Comparison of ENCODE assay signal across 30 mouse cellular contexts in genomic region chr10:91116958-91117357, GRCm38 (mm10). TPM values are rescaled to one million over a fixed set of nuclear protein-coding genes. Genes with fewer than 3 reads are reported as not detected.
DNase-seq lines count a peak whose midpoint lies in the region; ATAC-seq and TF ChIP-seq lines count a peak whose summit lies in the region.
"Had no signal": no experiment of that assay in that cellular context is flagged by ENCODE, and none has a peak within 500 bp of the region (broad histone marks: within the 10 kb centered on the region; RNA-seq: fewer than 3 reads in every experiment).

No protein-coding gene starts in this region.

- peaks cover 22% of the 10 kb centered on the region for H3K79me2 ChIP-seq in myocyte (ENCODE audit: control insufficient read depth, insufficient read depth)

- no peak overlapping the region for H3K4me3 ChIP-seq in liver, embryonic 14.5 days (ENCODE audit: insufficient read depth in 1 of 2, low read depth in 2 of 2, low read length in 2 of 2)
- H3K4me3 ChIP-seq in liver, embryonic 12.5 days = no peak overlapping the region
- no peak overlapping the region for H3K4me3 ChIP-seq in myocyte
- H3K4me3 ChIP-seq in hindbrain, postnatal 0 days (ENCODE audit: low read length) = no peak overlapping the region
- H3K4me3 ChIP-seq: embryonic facial prominence, embryonic 12.5 days; forebrain, embryonic 10.5 days; forebrain, embryonic 15.5 days; heart, embryonic 13.5 days; intestine, embryonic 15.5 days; layer of hippocampus, adult 2 months; limb, embryonic 13.5 days; liver, embryonic 15.5 days; midbrain, embryonic 15.5 days; neural tube, embryonic 12.5 days; stomach, embryonic 15.5 days had no signal

- no peak overlapping the region for H3K4me2 ChIP-seq in liver, embryonic 14.5 days (ENCODE audit: low read depth)
- no peak overlapping the region for H3K4me2 ChIP-seq in liver, embryonic 12.5 days
- H3K4me2 ChIP-seq in myocyte (ENCODE audit: low read depth) = no peak overlapping the region
- no peak overlapping the region for H3K4me2 ChIP-seq in hindbrain, postnatal 0 days (ENCODE audit: low read depth, low read length)
- H3K4me2 ChIP-seq: embryonic facial prominence, embryonic 12.5 days; forebrain, embryonic 15.5 days; heart, embryonic 13.5 days; intestine, embryonic 15.5 days; limb, embryonic 13.5 days; liver, embryonic 15.5 days; lung, embryonic 14.5 days; midbrain, embryonic 15.5 days; neural tube, embryonic 12.5 days; stomach, embryonic 15.5 days had no signal

- H3K9ac ChIP-seq in liver, embryonic 14.5 days (replicated peaks) = no peak overlapping the region
- no peak overlapping the region for H3K9ac ChIP-seq in liver, embryonic 12.5 days
- no peak overlapping the region for H3K9ac ChIP-seq in hindbrain, postnatal 0 days (replicated peaks; ENCODE audit: low read length)
- H3K9ac ChIP-seq: embryonic facial prominence, embryonic 12.5 days; forebrain, embryonic 15.5 days; heart, embryonic 13.5 days; intestine, embryonic 15.5 days; limb, embryonic 13.5 days; liver, embryonic 15.5 days; lung, embryonic 14.5 days; midbrain, embryonic 15.5 days; neural tube, embryonic 12.5 days; stomach, embryonic 15.5 days had no signal

- no peaks in the 10 kb centered on the region for H3K27me3 ChIP-seq in liver, embryonic 14.5 days (ENCODE audit: control insufficient read depth, insufficient read depth, low read length)
- no peaks in the 10 kb centered on the region for H3K27me3 ChIP-seq in liver, embryonic 12.5 days (replicated peaks)
- H3K27me3 ChIP-seq in myocyte (ENCODE audit: control insufficient read depth, insufficient read depth, insufficient read length) = no peaks in the 10 kb centered on the region
- H3K27me3 ChIP-seq in hindbrain, postnatal 0 days (ENCODE audit: insufficient read depth, low read length) = no peaks in the 10 kb centered on the region
- H3K27me3 ChIP-seq: embryonic facial prominence, embryonic 12.5 days; forebrain, embryonic 15.5 days; heart, embryonic 13.5 days; intestine, embryonic 15.5 days; limb, embryonic 13.5 days; liver, embryonic 15.5 days; midbrain, embryonic 15.5 days; neural tube, embryonic 12.5 days; stomach, embryonic 15.5 days had no signal

- no peak for ATAC-seq in CD4-positive, CD25-positive, alpha-beta regulatory T cell, adult 4 months
- ATAC-seq in liver, embryonic 14.5 days (ENCODE audit: insufficient read depth) = 0 out of 2 replicates have a peak, but pooled peaks have one; percentile 13
- no peak for ATAC-seq in liver, embryonic 12.5 days
- ATAC-seq in hindbrain, postnatal 0 days = no peak
- ATAC-seq: forebrain, embryonic 15.5 days; hindbrain, embryonic 16.5 days; intestine, embryonic 15.5 days; midbrain, embryonic 15.5 days had no signal

- peaks cover 74% of the 10 kb centered on the region for H3K36me3 ChIP-seq in liver, embryonic 14.5 days (replicated peaks; ENCODE audit: control insufficient read depth, insufficient read depth, low read depth)
- H3K36me3 ChIP-seq in liver, embryonic 12.5 days = peaks cover 97% of the 10 kb centered on the region
- peaks cover 89% of the 10 kb centered on the region for H3K36me3 ChIP-seq in myocyte (ENCODE audit: control insufficient read depth, insufficient read depth)
- peaks cover 65% of the 10 kb centered on the region for H3K36me3 ChIP-seq in hindbrain, postnatal 0 days (ENCODE audit: insufficient read depth, low read length)

- TF ChIP-seq CTCF in liver, embryonic 14.5 days (IDR thresholded peaks at IDR 0.05; ENCODE audit: low read depth) = no peak
- TF ChIP-seq CTCF in hindbrain, postnatal 0 days (IDR thresholded peaks at IDR 0.05; ENCODE audit: low read depth) = no peak

- TF ChIP-seq EP300 in liver, embryonic 14.5 days (IDR thresholded peaks at IDR 0.05; ENCODE audit: low read depth) = no peak

- peak; percentile 13 for TF ChIP-seq POLR2A in myocyte (IDR thresholded peaks at IDR 0.05; ENCODE audit: insufficient read length, low read depth)

- H3K9me3 ChIP-seq in liver, embryonic 14.5 days (ENCODE audit: control insufficient read depth, low read length) = no peaks in the 10 kb centered on the region
- H3K9me3 ChIP-seq in liver, embryonic 12.5 days (replicated peaks) = no peaks in the 10 kb centered on the region
- no peaks in the 10 kb centered on the region for H3K9me3 ChIP-seq in hindbrain, postnatal 0 days (ENCODE audit: low read length)
- H3K9me3 ChIP-seq: forebrain, embryonic 15.5 days; G1E; intestine, embryonic 15.5 days; liver, embryonic 15.5 days; midbrain, embryonic 15.5 days; neural tube, embryonic 12.5 days; stomach, embryonic 15.5 days had no signal

- H3ac ChIP-seq in myocyte (ENCODE audit: control insufficient read depth, insufficient read length) = no peak overlapping the region

- 80% methylated on average over 12 of the region's 12 CpGs for WGBS in liver, embryonic 14.5 days (ENCODE audit: insufficient replicate concordance)
- WGBS in liver, embryonic 12.5 days (ENCODE audit: insufficient replicate concordance) = 82% methylated on average over 12 of the region's 12 CpGs
- 91% methylated on average over 12 of the region's 12 CpGs for WGBS in hindbrain, postnatal 0 days

- H3K4me1 ChIP-seq in liver, embryonic 14.5 days (replicated peaks; ENCODE audit: control insufficient read depth in 2 of 2, insufficient read depth in 2 of 2, low read length in 1 of 2) = peaks cover 2 to 3% of the 10 kb centered on the region in 2 experiments; a peak in 3 of 4 replicates
- H3K4me1 ChIP-seq in liver, embryonic 12.5 days = peaks cover 12% of the 10 kb centered on the region
- H3K4me1 ChIP-seq in hindbrain, postnatal 0 days (ENCODE audit: insufficient read depth, low read length) = peaks cover 8% of the 10 kb centered on the region
- H3K4me1 ChIP-seq: intestine, embryonic 15.5 days had no signal

- no peak overlapping the region for H3K27ac ChIP-seq in liver, embryonic 14.5 days
- H3K27ac ChIP-seq in liver, embryonic 12.5 days = no peak overlapping the region
- H3K27ac ChIP-seq in hindbrain, postnatal 0 days = no peak overlapping the region
- H3K27ac ChIP-seq: embryonic facial prominence, embryonic 12.5 days; forebrain, embryonic 10.5 days; forebrain, embryonic 15.5 days; heart, embryonic 13.5 days; intestine, embryonic 15.5 days; layer of hippocampus, adult 2 months; limb, embryonic 13.5 days; liver, embryonic 15.5 days; midbrain, embryonic 15.5 days; neural tube, embryonic 12.5 days; stomach, embryonic 15.5 days had no signal

- DNase-seq in CD4-positive, CD25-positive, alpha-beta regulatory T cell, adult 2 months (ENCODE audit: low read depth, low spot score) = peak; percentile 17
- DNase-seq in liver, embryonic 14.5 days (ENCODE audit: low read depth in 3 of 3, low spot score in 3 of 3) = no peak
- peak; percentile 42 for DNase-seq in R1 (ENCODE audit: low read depth, low spot score)
- no peak for DNase-seq in hindbrain, postnatal 0 days (ENCODE audit: low spot score)
- no peak for DNase-seq in ovary, adult 18-20 months (ENCODE audit: low spot score)
- DNase-seq: adrenal gland, postnatal 14 days; cerebellum, adult 11-12 months; cerebellum, adult 9-11 months; embryo, embryonic 11 days; gastrocnemius, postnatal 36 days; kidney, adult 8-10 months; kidney, postnatal 10 days; lung, embryonic 14.5 days; lung, postnatal 14 days had no signal

TF ChIP-seq in myocyte, 11 proteins besides CTCF, POLR2A, EP300 and RAD21 (continues in another document):
- TF ChIP-seq MYOG (IDR thresholded peaks at IDR 0.05; ENCODE audit: control insufficient read depth in 1 of 3, insufficient read depth in 1 of 3, insufficient read length in 2 of 3, low read depth in 2 of 3) (no peak), USF1 (IDR thresholded peaks at IDR 0.05; ENCODE audit: low read depth) (no peak), REST (IDR thresholded peaks at IDR 0.05; ENCODE audit: insufficient read depth, insufficient read length) (no peak), TCF3 (IDR thresholded peaks at IDR 0.05; ENCODE audit: insufficient read length, low read depth) (no peak), TCF12 (IDR thresholded peaks at IDR 0.05; ENCODE audit: insufficient read depth, poor library complexity, severe bottlenecking) (no peak), SRF (IDR thresholded peaks at IDR 0.05; ENCODE audit: control insufficient read depth, insufficient read length, low read depth) (no peak), POLR2AphosphoS2 (IDR thresholded peaks at IDR 0.05; ENCODE audit: insufficient read length, low read depth) (no peak), MYOD1 (IDR thresholded peaks at IDR 0.05; ENCODE audit: control insufficient read depth in 1 of 3, insufficient read length in 2 of 3, low read depth in 2 of 3) (no peak), E2F4 (IDR thresholded peaks at IDR 0.05; ENCODE audit: insufficient read depth) (no peak), MAX (IDR thresholded peaks at IDR 0.05; ENCODE audit: low read depth) (no peak)

RNA-seq across cellular contexts. Expression of gene Slc25a3, which starts 6.9 kb away (rescaled TPM):
- polyA plus RNA-seq in CD4-positive, CD25-positive, alpha-beta regulatory T cell, adult 4 months (2017; shearing (Covaris generic)) = 100 to 1,000 TPM; 200 to 224 TPM
- 121 and 190 TPM in 2 replicates for polyA plus RNA-seq in liver, embryonic 14.5 days (2012; rRNA removed)
- polyA plus RNA-seq in liver, embryonic 14.5 days (2014; fragmentation: Nextera tagmentation; extraction: Ambion mirVana) = 207 and 223 TPM in 2 replicates
- polyA plus RNA-seq in liver, embryonic 12.5 days (2016; fragmentation: Nextera tagmentation; extraction: Ambion mirVana) = 282 and 297 TPM in 2 replicates
- polyA plus RNA-seq in myocyte (2012; fragmentation: generic; extraction: Trizol) = 846 TPM
- total RNA-seq in hindbrain, postnatal 0 days (2014; rRNA removed) = 445 and 451 TPM in 2 replicates
- polyA plus RNA-seq in hindbrain, postnatal 0 days (2015; fragmentation: Nextera tagmentation; extraction: Ambion mirVana) = 718 and 736 TPM in 2 replicates

RNA-seq across cellular contexts. Expression of gene Ikbip, which starts 34.2 kb away (rescaled TPM):
- polyA plus RNA-seq in CD4-positive, CD25-positive, alpha-beta regulatory T cell, adult 4 months (2017; shearing (Covaris generic)) = 1 to 10 TPM; 4.9 to 6.5 TPM
- 1.9 and 4.0 TPM in 2 replicates for polyA plus RNA-seq in liver, embryonic 14.5 days (2012; rRNA removed)
- 7.3 and 7.9 TPM in 2 replicates for polyA plus RNA-seq in liver, embryonic 14.5 days (2014; fragmentation: Nextera tagmentation; extraction: Ambion mirVana)
- 14.0 and 14.8 TPM in 2 replicates for polyA plus RNA-seq in liver, embryonic 12.5 days (2016; fragmentation: Nextera tagmentation; extraction: Ambion mirVana)
- 12.6 TPM for polyA plus RNA-seq in myocyte (2012; fragmentation: generic; extraction: Trizol)
- 10.5 and 11.3 TPM in 2 replicates for total RNA-seq in hindbrain, postnatal 0 days (2014; rRNA removed)
- polyA plus RNA-seq in hindbrain, postnatal 0 days (2015; fragmentation: Nextera tagmentation; extraction: Ambion mirVana) = 16.6 and 21.5 TPM in 2 replicates

RNA-seq across cellular contexts. Expression of gene Apaf1, which starts 34.4 kb away (rescaled TPM):
- polyA plus RNA-seq in CD4-positive, CD25-positive, alpha-beta regulatory T cell, adult 4 months (2017; shearing (Covaris generic)) = 10 to 100 TPM in 1 of 2 experiments, 1 to 10 TPM in 1; 6.2 to 15.3 TPM
- polyA plus RNA-seq in liver, embryonic 14.5 days (2012; rRNA removed) = 4.3 and 7.2 TPM in 2 replicates
- polyA plus RNA-seq in liver, embryonic 14.5 days (2014; fragmentation: Nextera tagmentation; extraction: Ambion mirVana) = 8.2 and 9.1 TPM in 2 replicates
- 12.6 and 13.9 TPM in 2 replicates for polyA plus RNA-seq in liver, embryonic 12.5 days (2016; fragmentation: Nextera tagmentation; extraction: Ambion mirVana)
- polyA plus RNA-seq in myocyte (2012; fragmentation: generic; extraction: Trizol) = 4.3 TPM
- total RNA-seq in hindbrain, postnatal 0 days (2014; rRNA removed) = 32.1 and 38.9 TPM in 2 replicates
- polyA plus RNA-seq in hindbrain, postnatal 0 days (2015; fragmentation: Nextera tagmentation; extraction: Ambion mirVana) = 11.0 and 13.8 TPM in 2 replicates

Comparison
In these comparisons a context has a peak if more than half of its experiments do, and no peak if none do; other contexts are left out.
1. DNase-seq: peak in CD4-positive, CD25-positive, alpha-beta regulatory T cell, adult 2 months (single experiment) and R1 (single experiment); none in liver, embryonic 14.5 days (0 of 3), hindbrain, postnatal 0 days (single experiment) and ovary, adult 18-20 months (single experiment).